Mouse (Mus musculus): ENCODE measurements around the gene R3hdm2. TPM values are rescaled to one million over a fixed set of nuclear protein-coding genes. Genes with fewer than 3 reads are reported as not detected.
A peak's percentile ranks its signal among the peaks of the same experiment; 100 is the strongest.

R3hdm2 gene
- total RNA-seq, 1 experiment from 2014 or later, result 126 TPM

- no peak for ATAC-seq (replicated peaks; ENCODE audit: low read depth, poor library complexity, severe bottlenecking)
Observed at GRCm38 (mm10) chr10:127352766-127353165, 27.4 kb upstream of the R3hdm2 start.

DNA sequence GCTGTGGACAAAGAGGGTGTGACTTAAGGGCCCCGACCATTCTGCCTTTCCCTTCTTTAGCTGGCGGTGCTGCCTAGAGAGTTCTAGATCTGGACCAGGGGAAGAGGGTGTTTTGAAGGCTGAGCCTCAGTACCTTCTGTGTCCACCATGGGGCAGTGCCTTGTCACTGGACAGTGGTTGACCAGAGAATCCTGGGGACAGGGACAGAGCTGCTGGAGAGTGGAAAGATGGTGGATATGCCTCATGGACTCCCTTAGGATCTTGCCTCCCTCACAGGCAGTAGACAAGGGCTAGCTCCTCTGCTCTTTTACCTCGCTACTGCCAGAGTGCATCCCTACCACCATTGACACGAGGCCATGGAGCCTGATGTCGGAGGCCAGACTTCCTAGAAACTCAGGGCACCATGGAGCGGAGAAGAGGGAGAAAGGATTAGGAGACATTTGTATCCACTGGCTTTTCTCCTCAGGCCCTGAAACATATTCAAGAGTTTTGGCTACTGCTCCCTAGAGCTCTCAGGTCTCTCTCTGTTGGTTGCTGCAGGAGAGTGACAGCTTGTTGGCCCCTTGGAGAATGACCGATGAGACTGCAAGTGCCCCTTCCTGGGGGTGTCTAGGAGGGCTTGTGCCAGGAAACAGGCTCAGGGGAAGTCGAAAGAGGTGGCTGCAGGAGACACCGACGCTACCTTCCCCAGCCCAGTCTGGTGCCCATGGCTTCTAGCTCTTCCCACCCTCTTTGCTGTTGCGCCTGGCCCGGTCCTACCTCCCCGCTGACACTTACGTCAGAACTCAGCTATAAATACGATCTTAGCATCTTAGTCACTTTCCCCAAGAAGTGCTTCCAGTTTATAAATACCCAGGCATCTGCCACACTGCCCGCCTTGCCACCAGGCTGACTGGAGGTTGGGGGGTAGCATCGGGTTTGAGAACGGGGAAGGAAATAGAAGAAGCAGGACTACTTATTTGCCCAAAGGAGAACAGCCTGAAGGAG lies 25.9 kb upstream of the R3hdm2 start, which contains the start of gene Inhbe:
Inhbe (minus strand) TSS at position 503 of the 987 bp plus-strand sequence.
- ATAC-seq (replicated peaks; ENCODE audit: low read depth, poor library complexity, severe bottlenecking), result peak; percentile 23

DNA sequence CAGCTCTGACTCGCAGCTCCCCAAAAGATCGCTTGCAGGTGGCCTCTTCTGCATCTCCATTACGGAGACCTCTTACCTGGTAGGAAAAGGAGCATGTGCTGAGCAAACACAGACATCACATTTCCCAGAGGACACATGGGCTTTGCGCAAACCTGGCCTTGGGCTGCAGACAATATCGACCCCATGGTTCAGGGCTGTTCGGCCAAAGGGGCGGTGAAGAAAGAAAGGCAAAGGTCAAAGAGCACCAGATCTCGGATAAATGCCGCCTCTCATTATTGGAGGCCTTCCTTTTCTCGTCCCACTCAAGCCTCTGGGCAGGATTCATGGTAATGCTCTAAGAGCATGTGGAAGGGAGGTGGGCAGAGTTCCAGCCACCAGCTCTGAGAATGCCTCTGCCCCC lies 24.8 kb upstream of the R3hdm2 start:
- no peak for ATAC-seq (replicated peaks; ENCODE audit: low read depth, poor library complexity, severe bottlenecking)

DNA sequence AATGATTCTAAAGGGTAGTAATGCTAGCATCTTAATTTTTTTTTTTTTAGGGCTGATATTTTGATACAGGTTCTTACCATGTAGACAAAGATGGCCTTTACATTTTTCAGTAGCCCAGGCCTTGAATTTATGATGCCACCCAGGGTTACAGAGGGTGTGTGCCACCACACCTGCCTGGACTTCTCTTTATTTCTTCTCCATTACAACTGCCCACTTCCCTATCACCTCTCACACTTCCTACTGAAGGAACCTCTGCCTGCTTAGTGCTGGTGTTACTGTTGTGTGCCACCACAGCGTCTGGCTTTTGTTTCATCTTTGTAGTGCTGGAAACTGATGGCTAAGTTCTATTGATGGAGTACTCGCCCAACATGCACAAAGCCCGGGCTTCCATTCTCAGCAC lies 19.4 kb upstream of the R3hdm2 start:
- ATAC-seq (replicated peaks; ENCODE audit: low read depth, poor library complexity, severe bottlenecking), result peak; percentile 58; the same call in 1 of the 2 replicates

DNA sequence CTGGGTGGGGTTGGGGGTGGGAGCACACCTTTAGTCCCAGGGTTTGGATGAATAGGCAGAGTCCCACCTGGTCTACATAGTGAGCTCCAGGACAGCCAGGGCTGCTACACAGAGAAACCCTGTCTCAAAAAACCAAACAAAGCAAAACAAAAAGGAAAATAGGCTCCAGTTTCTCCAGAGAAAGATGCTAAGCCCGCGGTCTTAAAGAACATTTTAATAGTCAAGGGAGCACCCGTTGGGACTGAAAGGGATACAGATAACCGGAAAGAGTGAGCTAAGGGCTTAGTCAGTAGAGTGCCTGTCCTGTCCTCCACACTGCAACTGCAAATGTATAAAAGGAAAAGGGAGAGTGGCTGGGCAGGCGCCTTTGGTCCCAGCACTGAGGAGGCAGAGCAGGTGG lies 13.0 kb upstream of the R3hdm2 start:
- no peak for ATAC-seq (replicated peaks; ENCODE audit: low read depth, poor library complexity, severe bottlenecking)

DNA sequence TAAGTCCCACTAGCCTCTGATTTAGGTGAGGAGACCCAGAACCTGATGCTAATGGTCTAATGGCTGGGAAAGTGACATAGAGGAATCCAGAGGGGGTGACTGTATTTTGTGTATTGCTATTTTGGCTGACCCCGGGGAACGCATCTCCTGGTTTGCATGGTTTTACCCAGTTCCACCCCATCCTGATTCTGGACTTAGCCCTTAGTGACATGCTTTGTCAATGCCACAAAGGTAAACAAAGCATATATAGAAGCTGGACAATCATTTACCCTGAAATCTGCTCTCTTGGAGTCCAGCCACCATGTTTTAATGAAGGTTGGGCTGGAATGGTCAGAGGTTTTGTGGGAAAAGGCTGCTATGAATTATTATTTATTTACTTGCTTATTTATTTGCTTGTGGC lies 11.9 kb upstream of the R3hdm2 start:
- no peak for ATAC-seq (replicated peaks; ENCODE audit: low read depth, poor library complexity, severe bottlenecking)

GRCm38 (mm10) chr10:127369834-127370820 lies 10.0 kb upstream of the R3hdm2 start, which contains the start of gene Inhbc:
Gene Inhbc (minus strand): TSS chr10:127370431.
- ATAC-seq (replicated peaks; ENCODE audit: low read depth, poor library complexity, severe bottlenecking), result no peak

DNA sequence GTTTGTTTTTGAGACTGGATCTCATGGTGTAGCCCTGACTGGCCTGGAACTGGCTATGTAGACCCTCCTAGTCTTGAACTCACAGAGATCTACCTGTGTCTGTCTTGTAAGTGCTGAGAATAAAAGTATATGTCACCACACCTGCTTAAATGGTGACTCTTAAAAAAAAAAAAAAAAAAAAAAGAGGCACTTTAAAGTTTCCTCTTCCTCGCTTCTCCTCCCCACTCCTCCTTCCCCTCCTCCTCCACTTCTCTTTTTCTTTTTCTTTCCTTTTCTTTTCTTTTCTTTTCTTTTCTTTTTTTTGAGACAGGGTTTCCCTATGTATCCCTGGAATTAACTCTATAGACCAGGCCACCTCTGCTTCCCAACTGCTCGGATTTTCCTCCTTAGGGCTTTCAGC lies 9.1 kb upstream of the R3hdm2 start:
- no peak for ATAC-seq (replicated peaks; ENCODE audit: low read depth, poor library complexity, severe bottlenecking)

DNA sequence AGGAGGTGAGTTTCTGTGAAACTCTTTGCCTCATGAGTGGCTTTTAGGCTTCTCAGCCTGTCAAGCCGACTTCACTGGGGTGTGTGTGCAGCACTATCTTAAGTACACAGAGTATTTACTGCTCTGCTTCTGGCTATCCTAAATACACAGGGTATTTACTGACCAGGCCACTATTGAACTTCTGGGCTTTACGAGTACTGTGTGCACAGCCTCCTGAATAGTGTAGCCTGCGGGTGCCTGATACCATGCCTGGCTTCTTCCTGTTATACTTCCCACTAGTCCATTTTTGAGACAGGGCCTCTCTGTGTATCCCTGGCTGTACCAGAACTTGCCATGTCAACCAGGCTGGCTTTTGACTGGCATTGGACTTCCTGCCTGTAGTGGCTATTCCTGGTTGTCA lies 2.4 kb upstream of the R3hdm2 start:
- ATAC-seq (replicated peaks; ENCODE audit: low read depth, poor library complexity, severe bottlenecking), result no peak

DNA sequence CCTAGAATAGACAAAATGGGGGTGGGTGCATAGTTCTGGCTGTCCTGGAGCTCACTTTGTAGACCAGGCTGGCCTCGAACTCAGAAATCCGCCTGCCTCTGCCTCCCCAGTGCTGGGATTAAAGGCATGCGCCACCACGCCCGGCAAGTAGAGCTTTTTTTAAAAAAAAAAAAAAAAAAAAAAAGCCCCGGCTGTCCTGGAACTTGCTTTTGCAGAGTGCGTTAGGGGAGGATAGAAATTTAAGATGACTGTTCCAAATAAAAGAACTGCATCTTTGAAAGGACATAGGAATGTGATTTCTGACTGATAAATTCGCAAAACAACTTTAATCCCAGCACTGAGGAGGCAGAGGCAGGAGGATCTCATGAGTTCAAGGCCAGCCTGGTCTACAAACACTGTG lies 473 bp upstream of the R3hdm2 start:
- no peak for ATAC-seq (replicated peaks; ENCODE audit: low read depth, poor library complexity, severe bottlenecking)

DNA sequence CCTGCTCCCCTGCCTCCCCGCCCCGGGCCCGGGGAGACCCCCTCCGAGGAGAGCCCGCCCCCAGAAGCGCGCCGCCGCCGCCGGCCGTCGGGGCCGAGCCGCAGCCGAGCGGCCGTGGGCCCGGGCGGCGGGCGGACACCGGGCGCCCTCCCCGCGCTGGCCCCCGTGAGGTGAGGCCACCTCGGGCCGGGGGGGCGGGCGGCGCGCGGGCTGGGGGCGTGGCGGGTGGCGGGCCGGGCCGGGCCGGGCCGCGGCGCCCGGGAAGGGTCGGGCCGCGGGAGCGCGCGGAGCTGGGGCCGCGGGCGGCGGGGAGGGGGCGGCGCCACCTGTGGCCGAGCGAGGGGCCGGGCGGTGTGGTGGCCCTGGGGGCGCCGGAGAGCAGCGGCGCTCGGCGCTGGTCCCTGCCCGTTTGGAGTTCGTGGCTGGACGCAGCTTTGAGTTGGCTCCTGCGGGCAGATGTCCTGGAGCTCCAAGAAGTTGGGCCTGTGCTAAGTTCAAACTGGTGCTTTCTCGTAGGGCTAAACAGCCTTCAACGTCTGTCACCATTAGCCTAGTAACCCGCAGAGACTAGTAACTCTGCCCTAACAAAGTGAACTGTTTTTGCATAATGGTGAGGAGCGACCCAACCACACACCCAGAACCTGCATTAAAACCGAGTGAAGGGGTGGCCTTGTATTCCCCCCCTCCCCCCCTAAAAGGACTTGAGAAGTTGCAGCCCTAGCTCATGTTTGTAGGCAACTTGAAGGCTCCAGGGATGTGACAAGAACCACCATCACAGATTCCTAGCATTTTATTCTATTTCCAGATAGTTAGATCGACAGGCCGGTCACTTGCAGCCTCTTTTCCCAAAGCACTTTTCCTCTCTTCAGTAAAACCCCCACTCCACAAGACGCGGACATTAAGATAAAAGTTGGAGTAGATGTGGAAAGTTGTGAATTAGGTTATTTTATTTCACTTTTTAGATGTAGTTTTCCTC lies 928 bp downstream of the R3hdm2 start:
- peak; percentile 59 for ATAC-seq (replicated peaks; ENCODE audit: low read depth, poor library complexity, severe bottlenecking)

- ATAC-seq (replicated peaks; ENCODE audit: low read depth, poor library complexity, severe bottlenecking), result no peak
Observed at GRCm38 (mm10) chr10:127381743-127382134, 1.6 kb downstream of the R3hdm2 start.

DNA sequence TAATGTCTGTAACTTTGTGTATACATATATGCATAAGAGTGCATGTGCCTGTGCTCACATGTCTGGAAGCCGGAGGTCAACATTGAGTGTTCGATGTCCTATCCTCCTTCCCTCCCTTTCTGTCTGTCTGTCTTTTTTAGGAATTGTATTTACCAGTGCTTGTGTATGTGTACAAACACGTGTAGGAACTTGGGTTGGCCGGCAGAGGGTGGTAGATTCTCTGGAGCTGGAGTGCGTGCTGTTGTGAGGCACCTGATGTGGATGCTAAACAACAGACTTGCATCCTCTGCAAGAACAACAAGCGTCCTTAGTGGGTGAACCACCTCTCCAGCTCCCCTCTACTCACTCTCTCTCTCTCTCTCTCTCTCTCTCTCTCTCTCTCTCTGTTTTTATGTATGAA lies 11.6 kb downstream of the R3hdm2 start:
- no peak for ATAC-seq (replicated peaks; ENCODE audit: low read depth, poor library complexity, severe bottlenecking)

DNA sequence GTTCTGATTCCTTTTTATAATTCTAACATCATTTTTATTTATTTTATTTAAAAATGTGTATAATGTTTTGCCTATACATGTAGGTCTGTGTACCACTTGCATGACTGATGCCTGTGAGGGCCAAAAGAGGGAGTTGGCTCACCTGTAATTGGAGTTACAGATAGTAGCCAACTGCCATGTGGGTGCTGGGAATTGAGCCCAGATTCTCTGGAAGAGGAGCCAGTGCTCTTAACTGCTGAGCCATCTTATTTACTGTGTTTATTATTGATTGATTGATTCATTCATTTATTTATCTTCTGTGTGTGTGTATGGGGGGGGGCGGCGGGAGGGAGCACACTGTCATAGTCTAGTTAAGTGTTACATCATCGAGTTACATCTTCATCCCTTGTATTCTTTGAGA lies 24.6 kb downstream of the R3hdm2 start:
- ATAC-seq (replicated peaks; ENCODE audit: low read depth, poor library complexity, severe bottlenecking), result no peak

DNA sequence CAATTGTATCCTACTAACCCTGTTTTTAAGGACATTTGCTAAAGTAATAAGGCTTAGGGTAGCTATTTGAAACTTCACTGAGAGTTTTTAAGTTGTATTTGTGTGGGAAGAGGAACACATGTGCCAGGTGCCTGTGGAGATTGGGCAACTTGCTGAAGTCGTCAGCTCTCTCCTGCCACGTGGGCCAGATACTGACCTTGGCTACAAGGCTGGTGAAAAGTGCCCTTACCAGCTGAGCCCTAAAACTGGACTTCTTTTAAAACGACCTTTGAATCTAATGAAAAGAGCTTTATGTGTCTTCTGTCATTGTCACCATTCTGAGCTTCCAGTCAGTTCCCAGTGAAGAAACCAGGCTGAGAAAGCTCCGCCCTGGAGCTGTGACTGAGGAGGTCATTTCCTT lies 27.3 kb downstream of the R3hdm2 start:
- ATAC-seq (replicated peaks; ENCODE audit: low read depth, poor library complexity, severe bottlenecking), result no peak

GRCm38 (mm10) chr10:127412101-127412500 lies 32.0 kb downstream of the R3hdm2 start:
- ATAC-seq (replicated peaks; ENCODE audit: low read depth, poor library complexity, severe bottlenecking), result no peak

- no peak for ATAC-seq (replicated peaks; ENCODE audit: low read depth, poor library complexity, severe bottlenecking)
Observed at GRCm38 (mm10) chr10:127412776-127413175, 32.6 kb downstream of the R3hdm2 start.

DNA sequence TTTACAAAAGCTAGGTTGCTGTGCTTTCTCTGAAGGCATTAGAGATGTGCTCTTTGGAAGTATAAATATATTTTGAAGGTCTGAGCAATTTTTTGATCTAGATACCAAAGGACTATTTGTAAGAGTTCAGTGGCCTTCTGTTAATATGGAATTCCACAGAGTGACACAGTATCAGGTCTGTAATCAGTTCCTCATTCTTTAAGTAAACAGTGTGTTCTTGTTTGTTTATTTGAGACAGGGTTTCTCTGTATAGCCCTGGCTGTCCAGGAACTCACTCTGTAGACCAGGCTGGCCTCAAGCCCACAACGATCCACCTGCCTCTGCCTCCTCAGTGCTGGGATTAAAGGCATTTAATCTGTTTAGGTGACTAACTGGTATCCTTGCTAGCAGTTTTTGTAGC lies 33.5 kb downstream of the R3hdm2 start:
- no peak for ATAC-seq (replicated peaks; ENCODE audit: low read depth, poor library complexity, severe bottlenecking)

GRCm38 (mm10) chr10:127414141-127414540 lies 34.0 kb downstream of the R3hdm2 start:
- ATAC-seq (replicated peaks; ENCODE audit: low read depth, poor library complexity, severe bottlenecking), result no peak

All from common myeloid progenitor, adult 5-6 weeks (primary cell).